9 mouse cellular contexts compared by ENCODE assay signal in the genomic region with DNA sequence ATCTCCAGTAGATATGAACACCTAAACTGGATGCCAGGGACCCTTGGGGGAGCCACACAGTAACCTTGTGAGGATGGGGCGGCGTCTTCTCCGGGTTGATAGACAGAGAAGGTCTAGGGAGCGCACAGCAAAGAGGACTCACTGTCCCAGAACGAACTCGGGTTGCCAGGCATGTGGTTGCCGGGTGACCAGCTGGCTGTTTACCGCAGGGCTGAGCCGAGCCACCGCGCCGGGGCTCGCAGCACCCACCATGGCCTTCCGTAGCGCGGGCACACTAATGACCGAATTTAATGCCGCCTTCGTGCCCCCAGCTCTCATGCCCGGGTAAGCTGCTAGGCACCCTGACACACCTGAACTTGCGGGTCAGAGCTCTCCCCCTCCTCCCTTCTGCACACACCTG. TPM values are rescaled to one million over a fixed set of nuclear protein-coding genes. Genes with fewer than 3 reads are reported as not detected.
DNase-seq lines count a peak whose midpoint lies in the region; ATAC-seq and TF ChIP-seq lines count a peak whose summit lies in the region.
"Had no signal": no experiment of that assay in that cellular context is flagged by ENCODE, and none has a peak within 500 bp of the region (broad histone marks: within the 10 kb centered on the region; RNA-seq: fewer than 3 reads in every experiment).

Gene 1700001C02Rik, plus strand, starts transcription at position 187 of the 400 bp plus-strand sequence.

- H3K36me3 ChIP-seq in E14TG2a.4 (ENCODE audit: insufficient read depth, low read length) = no peaks in the 10 kb centered on the region
- H3K36me3 ChIP-seq in forebrain, embryonic 13.5 days (ENCODE audit: poor library complexity, severe bottlenecking) = no peaks in the 10 kb centered on the region
- H3K36me3 ChIP-seq in intestine, embryonic 16.5 days (ENCODE audit: control insufficient read depth, insufficient read depth, low read length) = no peaks in the 10 kb centered on the region
- no peaks in the 10 kb centered on the region for H3K36me3 ChIP-seq in stomach, postnatal 0 days (ENCODE audit: control insufficient read depth, insufficient read depth, low read length)

- H3K9ac ChIP-seq in forebrain, embryonic 13.5 days = peak within 1 kb of the TSS; percentile 54
- peak within 1 kb of the TSS; percentile 20; the same call in 1 of the 2 replicates for H3K9ac ChIP-seq in intestine, embryonic 16.5 days (ENCODE audit: low read depth, low read length)
- H3K9ac ChIP-seq in stomach, postnatal 0 days (ENCODE audit: low read length) = no peak within 1 kb of the TSS

- TF ChIP-seq CTCF in E14TG2a.4 (conservative IDR thresholded peaks at IDR 0.05; ENCODE audit: low read length) = no peak
- no peak for TF ChIP-seq CTCF in stomach, postnatal 0 days (IDR thresholded peaks at IDR 0.05; ENCODE audit: low read depth)

- peak; percentile 34; the same call in 1 of the 2 replicates for ATAC-seq in forebrain, embryonic 13.5 days
- ATAC-seq in intestine, embryonic 16.5 days = no peak
- ATAC-seq in stomach, postnatal 0 days (ENCODE audit: low FRiP score, low TSS enrichment) = 0 out of 2 replicates have a peak, but pooled peaks have one; percentile 21

- peaks cover 42% of the 10 kb centered on the region for H3K27me3 ChIP-seq in E14TG2a.4 (ENCODE audit: insufficient read depth, low read length)
- peaks cover 26% of the 10 kb centered on the region; the same call in 1 of the 2 replicates for H3K27me3 ChIP-seq in forebrain, embryonic 13.5 days
- H3K27me3 ChIP-seq in intestine, embryonic 16.5 days (replicated peaks; ENCODE audit: control insufficient read depth, insufficient read depth, low read length) = peaks cover 5% of the 10 kb centered on the region; the same call in 1 of the 2 replicates
- H3K27me3 ChIP-seq in stomach, postnatal 0 days (ENCODE audit: control insufficient read depth, insufficient read depth, low read length) = no peaks in the 10 kb centered on the region

- H3K4me1 ChIP-seq in E14TG2a.4 (replicated peaks; ENCODE audit: low read depth, low read length) = peaks cover 58% of the 10 kb centered on the region
- H3K4me1 ChIP-seq in forebrain, embryonic 13.5 days = peaks cover 25% of the 10 kb centered on the region
- peaks cover 5% of the 10 kb centered on the region; the same call in 1 of the 2 replicates for H3K4me1 ChIP-seq in intestine, embryonic 16.5 days (ENCODE audit: control insufficient read depth, insufficient read depth, low read length)
- H3K4me1 ChIP-seq in stomach, postnatal 0 days (replicated peaks; ENCODE audit: control insufficient read depth, insufficient read depth) = no peaks in the 10 kb centered on the region

- WGBS in forebrain, embryonic 13.5 days = 15% methylated on average over 21 of the region's 21 CpGs
- 16% methylated on average over 21 of the region's 21 CpGs for WGBS in intestine, embryonic 16.5 days
- 19% methylated on average over 21 of the region's 21 CpGs for WGBS in stomach, postnatal 0 days

- H3K9me3 ChIP-seq in E14TG2a.4 (ENCODE audit: low read length) = no peaks in the 10 kb centered on the region
- H3K9me3 ChIP-seq in forebrain, embryonic 13.5 days (replicated peaks) = no peaks in the 10 kb centered on the region
- no peaks in the 10 kb centered on the region for H3K9me3 ChIP-seq in intestine, embryonic 16.5 days (ENCODE audit: control insufficient read depth, low read length)
- H3K9me3 ChIP-seq in stomach, postnatal 0 days (ENCODE audit: control insufficient read depth, low read length) = no peaks in the 10 kb centered on the region

- no peak for TF ChIP-seq EP300 in stomach, postnatal 0 days (optimal IDR thresholded peaks at IDR 0.05)

- peak within 1 kb of the TSS; percentile 57 for H3K4me3 ChIP-seq in E14TG2a.4 (replicated peaks; ENCODE audit: low read length)
- peak within 1 kb of the TSS; percentile 33 for H3K4me3 ChIP-seq in forebrain, embryonic 13.5 days
- peak within 1 kb of the TSS; percentile 21 for H3K4me3 ChIP-seq in intestine, embryonic 16.5 days (ENCODE audit: low read length)
- no peak within 1 kb of the TSS for H3K4me3 ChIP-seq in stomach, postnatal 0 days (ENCODE audit: low read depth, low read length)
- H3K4me3 ChIP-seq: erythroblast, embryonic 14.5 days had no signal

- intact Hi-C loops in heart, postnatal 25 days (cut with DNase I) = no loop called here

- peak within 1 kb of the TSS; percentile 61 for H3K4me2 ChIP-seq in forebrain, embryonic 13.5 days
- peak within 1 kb of the TSS; percentile 45 for H3K4me2 ChIP-seq in intestine, embryonic 16.5 days (ENCODE audit: low read depth, low read length)
- H3K4me2 ChIP-seq in stomach, postnatal 0 days (replicated peaks; ENCODE audit: low read depth) = peak within 1 kb of the TSS; percentile 49

- no peak within 1 kb of the TSS for H3K27ac ChIP-seq in forebrain, embryonic 13.5 days
- no peak within 1 kb of the TSS for H3K27ac ChIP-seq in intestine, embryonic 16.5 days (ENCODE audit: low read length)
- H3K27ac ChIP-seq in stomach, postnatal 0 days (replicated peaks) = no peak within 1 kb of the TSS

- DNase-seq in heart, adult 18-20 months = peak; percentile 31 to 34
- no peak for DNase-seq in heart, postnatal 25 days (ENCODE audit: low spot score)
- DNase-seq in stomach, postnatal 0 days (ENCODE audit: low spot score) = peak; percentile 44
- DNase-seq in thymus, postnatal 36 days = no peak
- no peak for DNase-seq in adrenal gland, postnatal 10 days

RNA-seq across cellular contexts. Expression of gene 1700001C02Rik, which starts in this region (rescaled TPM):
- not detected for total RNA-seq in heart, adult 18-20 months (2021)
- not detected for total RNA-seq in heart, postnatal 25 days (2021)
- polyA plus RNA-seq in forebrain, embryonic 13.5 days (2015; fragmentation: Nextera tagmentation; extraction: Ambion mirVana) = 0.23 and 0.93 TPM in 2 replicates
- not detected in 2 replicates for polyA plus RNA-seq in intestine, embryonic 16.5 days (2015; fragmentation: Nextera tagmentation; extraction: Ambion mirVana)
- not detected in 2 replicates for polyA plus RNA-seq in stomach, postnatal 0 days (2015; fragmentation: Nextera tagmentation; extraction: Ambion mirVana)
- not detected for total RNA-seq in adrenal gland, postnatal 10 days (2021)
- polyA plus RNA-seq: erythroblast, embryonic 14.5 days had no signal

Comparison
In these comparisons a context has a peak if more than half of its experiments do, and no peak if none do; other contexts are left out.
1. Peak in DNase-seq in heart, adult 18-20 months; RNA of the gene not detected or under 1 TPM.
2. Peak in ATAC-seq, H3K4me3 ChIP-seq, H3K9ac ChIP-seq and H3K4me2 ChIP-seq in forebrain, embryonic 13.5 days; RNA of the gene not detected or under 1 TPM.
3. Peak in DNase-seq, ATAC-seq and H3K4me2 ChIP-seq in stomach, postnatal 0 days; RNA of the gene not detected or under 1 TPM.